Mouse (Mus musculus) erythroblast, embryonic 14.5 days (primary cell): ENCODE results near the gene Arl5c. TPM values are rescaled to one million over a fixed set of nuclear protein-coding genes. Genes with fewer than 3 reads are reported as not detected.
"Not testable (repeated sequence)": the region's sequence is repeated elsewhere in the genome, so short reads cannot be mapped to it uniquely, and the experiment has no call there.

Experiments used
- H3K27me3 ChIP-seq: 2 replicates; pipeline ENCODE4 v1.6.1; 2012; ENCODE audit warnings: inconsistent platforms; ENCODE audit not compliant: control insufficient read depth
- H3K36me3 ChIP-seq: 2 replicates; pipeline ENCODE4 v1.6.1; 2012; ENCODE audit warnings: mild to moderate bottlenecking, inconsistent platforms; ENCODE audit not compliant: control insufficient read depth
- H3K4me1 ChIP-seq: 2 replicates; pipeline ENCODE4 v1.6.1; 2012; ENCODE audit warnings: inconsistent platforms; ENCODE audit not compliant: control insufficient read depth
- H3K4me3 ChIP-seq: replicated peaks from 2 replicates; pipeline ENCODE3; 2012; ENCODE audit warnings: moderate library complexity, mild to moderate bottlenecking, inconsistent platforms
- H3K9me3 ChIP-seq: 2 replicates; pipeline ENCODE4 v1.6.1; 2012; ENCODE audit warnings: low read length, inconsistent platforms, mixed read lengths; ENCODE audit not compliant: control insufficient read depth
- GATA1 ChIP-seq: IDR thresholded peaks from 2 replicates; pipeline ENCODE4 v1.6.1; 2012; ENCODE audit warnings: low read length, inconsistent platforms, mixed read lengths
- TAL1 ChIP-seq: IDR thresholded peaks from 3 replicates; pipeline ENCODE4 v1.6.1; 2012; ENCODE audit warnings: low read length, inconsistent platforms, mixed read lengths
- polyA plus RNA-seq: library from polyadenylated mRNA; stranded (reverse); fragments of >175 nt; gene quantifications from 2 replicates; pipeline ENCODE4 v1.2.3, GENCODE M21; 2012

Arl5c gene
- polyA plus RNA-seq, 1 experiment, result not detected

GRCm38 (mm10) chr11:97955915-97956314 lies 40.1 kb downstream of the Arl5c start:
- Histone ChIP-seq H3K27me3 (no peaks in the 10 kb centered on the region), H3K4me1 (peaks cover 7% of the 10 kb centered on the region; the same call in 1 of the 2 replicates), H3K36me3 (no peaks in the 10 kb centered on the region), H3K4me3 (no peak overlapping the region), H3K9me3 (no peaks in the 10 kb centered on the region)
- TF ChIP-seq GATA1, result no peak
- TF ChIP-seq TAL1, result no peak

GRCm38 (mm10) chr11:97955146-97955902 lies 40.7 kb downstream of the Arl5c start:
- H3K9me3 ChIP-seq, result no peaks in the 10 kb centered on the region

GRCm38 (mm10) chr11:97954469-97955141 lies 41.4 kb downstream of the Arl5c start:
- Histone ChIP-seq H3K9me3 (no peaks in the 10 kb centered on the region), H3K27me3 (no peaks in the 10 kb centered on the region), H3K4me3 (no peak overlapping the region), H3K4me1 (peaks cover 13% of the 10 kb centered on the region), H3K36me3 (no peaks in the 10 kb centered on the region)
- TF ChIP-seq GATA1, result no peak
- TF ChIP-seq TAL1, result no peak

More at GRCm38 (mm10) chr11:97955146-97955902, 40.7 kb downstream of the Arl5c start:
- TF ChIP-seq GATA1 (no peak), TAL1 (no peak)
- Histone ChIP-seq H3K4me1 (peaks cover 7% of the 10 kb centered on the region), H3K36me3 (no peaks in the 10 kb centered on the region), H3K27me3 (no peaks in the 10 kb centered on the region), H3K4me3 (no peak overlapping the region)

- TF ChIP-seq TAL1, result no peak
- TF ChIP-seq GATA1, result no peak
- no peaks in the 10 kb centered on the region for H3K36me3 ChIP-seq
- no peaks in the 10 kb centered on the region for H3K9me3 ChIP-seq
- peaks cover 18% of the 10 kb centered on the region for H3K4me1 ChIP-seq
- H3K4me3 ChIP-seq, result no peak overlapping the region
- H3K27me3 ChIP-seq, result no peaks in the 10 kb centered on the region
Measured at GRCm38 (mm10) chr11:97953939-97954275, 42.1 kb downstream of the Arl5c start.

GRCm38 (mm10) chr11:97953179-97953938 lies 42.6 kb downstream of the Arl5c start:
- Histone ChIP-seq H3K9me3 (no peaks in the 10 kb centered on the region), H3K4me1 (peaks cover 21% of the 10 kb centered on the region), H3K36me3 (no peaks in the 10 kb centered on the region), H3K27me3 (no peaks in the 10 kb centered on the region), H3K4me3 (no peak overlapping the region)
- TF ChIP-seq GATA1 (no peak), TAL1 (no peak)

GRCm38 (mm10) chr11:97952367-97953006 lies 43.5 kb downstream of the Arl5c start:
- H3K4me3 ChIP-seq, result no peak overlapping the region

GRCm38 (mm10) chr11:97949703-97950475 lies 46.1 kb downstream of the Arl5c start:
- no peaks in the 10 kb centered on the region for H3K36me3 ChIP-seq
- H3K4me1 ChIP-seq, result peaks cover 20% of the 10 kb centered on the region
- TF ChIP-seq TAL1, result no peak
- TF ChIP-seq GATA1, result no peak
- H3K27me3 ChIP-seq, result no peaks in the 10 kb centered on the region
- no peak overlapping the region for H3K4me3 ChIP-seq
- H3K9me3 ChIP-seq, result no peaks in the 10 kb centered on the region

More at GRCm38 (mm10) chr11:97952367-97953006, 43.5 kb downstream of the Arl5c start:
- no peaks in the 10 kb centered on the region for H3K27me3 ChIP-seq
- no peaks in the 10 kb centered on the region for H3K9me3 ChIP-seq
- TF ChIP-seq GATA1 (no peak), TAL1 (no peak)
- peaks cover 21% of the 10 kb centered on the region for H3K4me1 ChIP-seq
- H3K36me3 ChIP-seq, result no peaks in the 10 kb centered on the region

- Histone ChIP-seq H3K9me3 (no peaks in the 10 kb centered on the region), H3K4me1 (peaks cover 15% of the 10 kb centered on the region), H3K27me3 (no peaks in the 10 kb centered on the region), H3K36me3 (no peaks in the 10 kb centered on the region), H3K4me3 (no peak overlapping the region)
- TF ChIP-seq GATA1 (no peak), TAL1 (no peak)
Measured at GRCm38 (mm10) chr11:97947426-97947825, 48.6 kb downstream of the Arl5c start.

GRCm38 (mm10) chr11:97945738-97946289 lies 50.2 kb downstream of the Arl5c start:
- peaks cover 15% of the 10 kb centered on the region for H3K4me1 ChIP-seq
- H3K27me3 ChIP-seq, H3K36me3 ChIP-seq, H3K4me3 ChIP-seq, H3K9me3 ChIP-seq: not testable (repeated sequence)
